Mouse (Mus musculus): ENCODE measurements around the gene B4galt2. TPM values are rescaled to one million over a fixed set of nuclear protein-coding genes. Genes with fewer than 3 reads are reported as not detected.

Gene B4galt2
- total RNA-seq (2014; rRNA removed), result 238 and 337 TPM in 2 replicates
- polyA plus RNA-seq (2015; fragmentation: Nextera tagmentation; extraction: Ambion mirVana), result 86.8 and 92.9 TPM in 2 replicates

DNA sequence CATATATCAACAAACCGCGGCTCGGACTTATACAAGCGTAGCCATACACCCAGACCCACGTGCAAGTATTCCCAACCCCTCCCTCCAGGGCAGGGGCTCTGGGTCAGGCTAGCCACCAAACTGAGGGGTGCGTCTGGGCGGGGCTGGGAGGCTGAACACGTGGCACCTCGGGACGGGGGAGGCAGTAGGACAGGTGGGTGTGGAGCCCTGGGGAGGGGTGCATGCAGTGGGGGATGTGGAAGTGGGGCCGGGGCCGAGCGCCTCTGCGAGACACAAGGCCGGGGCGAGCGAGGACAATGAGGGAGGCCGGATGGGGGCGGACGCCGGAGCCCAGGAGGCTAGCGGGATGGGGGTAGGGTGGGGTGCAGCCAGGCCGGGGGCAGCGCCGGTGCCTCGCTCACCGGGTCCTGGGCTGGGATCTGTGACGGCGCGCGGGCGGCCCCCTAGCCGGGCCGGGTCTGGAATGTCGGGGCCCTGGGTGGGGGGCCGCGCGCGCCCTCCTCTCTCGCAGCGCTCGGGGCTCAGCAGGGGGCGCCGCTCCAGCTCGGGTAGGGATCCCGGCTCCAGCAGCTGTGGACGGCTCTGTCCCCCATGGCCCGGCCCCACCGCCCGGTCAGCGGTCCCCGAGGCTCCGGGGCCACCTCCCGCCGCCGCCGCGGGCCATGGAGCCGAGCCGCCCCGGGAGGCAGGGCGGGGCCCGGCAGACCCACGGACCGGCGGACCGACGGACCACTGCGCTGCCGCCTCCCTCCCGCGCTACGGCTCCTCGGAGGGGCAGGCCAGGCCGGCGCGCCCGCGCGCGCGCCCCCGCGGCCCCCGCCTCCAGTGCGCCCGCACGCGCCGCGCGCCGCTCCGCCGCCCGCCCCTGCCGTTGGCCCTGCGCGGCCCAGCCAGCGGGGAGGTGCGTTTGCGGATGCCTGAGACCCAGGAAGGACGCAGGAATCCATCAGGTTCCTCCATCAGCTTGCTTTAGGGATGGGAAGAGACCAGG lies at the start of gene B4galt2:
TSS of gene B4galt2 (minus strand) at position 787 of the 991 bp plus-strand sequence.
- peak; percentile 37 for TF ChIP-seq CTCF (IDR thresholded peaks at IDR 0.05)
- Histone ChIP-seq H3K27ac (ENCODE audit: low read depth, low read length) (peak within 1 kb of the TSS; percentile 80), H3K9me3 (ENCODE audit: low read length) (no peaks in the 10 kb centered on the region), H3K4me2 (ENCODE audit: low read depth, low read length, poor library complexity, severe bottlenecking) (peak within 1 kb of the TSS; percentile 94), H3K4me3 (ENCODE audit: low read depth, low read length) (peak within 1 kb of the TSS; percentile 64), H3K27me3 (ENCODE audit: insufficient read depth, low read length) (no peaks in the 10 kb centered on the region), H3K4me1 (ENCODE audit: insufficient read depth, low read length) (peaks cover 19% of the 10 kb centered on the region), H3K36me3 (ENCODE audit: insufficient read depth, low read length) (peaks cover 33% of the 10 kb centered on the region), H3K9ac (replicated peaks; ENCODE audit: low read length, poor library complexity, severe bottlenecking) (peak within 1 kb of the TSS; percentile 79)
- WGBS, result 1% methylated on average over 63 of the region's 103 CpGs
- peak; percentile 71 for DNase-seq (ENCODE audit: low spot score)
- peak; percentile 31 for ATAC-seq (ENCODE audit: low FRiP score)

DNA sequence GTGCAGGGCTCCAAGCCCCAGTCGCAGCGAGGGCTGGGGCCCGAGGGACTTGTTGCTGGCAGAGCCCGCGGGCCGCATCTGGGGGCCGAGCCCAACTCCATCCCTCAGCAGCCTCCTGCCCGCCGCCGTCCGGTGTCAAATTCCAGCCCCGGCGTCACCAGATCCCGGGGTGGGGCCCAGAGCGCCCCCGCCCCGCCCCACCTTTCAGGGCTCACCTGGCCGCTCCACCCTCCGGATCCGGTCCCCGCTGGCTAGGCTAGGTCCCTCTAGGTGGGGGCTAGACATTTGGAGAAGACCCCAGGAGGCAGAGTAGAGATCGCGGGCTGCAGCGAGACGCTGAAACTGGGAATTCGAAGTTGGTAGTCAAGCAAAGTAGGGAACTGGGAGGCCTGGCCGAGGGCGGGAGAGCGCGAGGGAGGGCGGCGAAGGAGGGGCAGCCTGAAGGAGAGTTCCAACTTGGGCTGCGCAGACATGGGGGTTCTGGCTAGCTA lies 46.1 kb upstream of the B4galt2 start, which contains the start of gene Artn:
TSS of gene Artn (minus strand) at position 373 of the 491 bp plus-strand sequence.
- H3K9me3 ChIP-seq (ENCODE audit: low read length), result no peaks in the 10 kb centered on the region
- peak within 1 kb of the TSS; percentile 17 for H3K4me3 ChIP-seq (ENCODE audit: low read depth, low read length)
- peak within 1 kb of the TSS; percentile 41 for H3K4me2 ChIP-seq (ENCODE audit: low read depth, low read length, poor library complexity, severe bottlenecking)
- DNase-seq (ENCODE audit: low spot score) (no peak), ATAC-seq (ENCODE audit: low FRiP score) (no peak)
- peaks cover 12% of the 10 kb centered on the region; the same call in 1 of the 2 replicates for H3K36me3 ChIP-seq (ENCODE audit: insufficient read depth, low read length)
- WGBS, result 1% methylated on average over 32 of the region's 33 CpGs
- no peak within 1 kb of the TSS for H3K27ac ChIP-seq (ENCODE audit: low read depth, low read length)
- no peak for TF ChIP-seq CTCF (IDR thresholded peaks at IDR 0.05)
- peaks cover 17% of the 10 kb centered on the region for H3K27me3 ChIP-seq (ENCODE audit: insufficient read depth, low read length)
- peaks cover 5% of the 10 kb centered on the region; the same call in 1 of the 2 replicates for H3K4me1 ChIP-seq (ENCODE audit: insufficient read depth, low read length)
- 0 out of 2 replicates have a peak within 1 kb of the TSS, but pooled peaks have one; percentile 1 for H3K9ac ChIP-seq (replicated peaks; ENCODE audit: low read length, poor library complexity, severe bottlenecking)

DNA sequence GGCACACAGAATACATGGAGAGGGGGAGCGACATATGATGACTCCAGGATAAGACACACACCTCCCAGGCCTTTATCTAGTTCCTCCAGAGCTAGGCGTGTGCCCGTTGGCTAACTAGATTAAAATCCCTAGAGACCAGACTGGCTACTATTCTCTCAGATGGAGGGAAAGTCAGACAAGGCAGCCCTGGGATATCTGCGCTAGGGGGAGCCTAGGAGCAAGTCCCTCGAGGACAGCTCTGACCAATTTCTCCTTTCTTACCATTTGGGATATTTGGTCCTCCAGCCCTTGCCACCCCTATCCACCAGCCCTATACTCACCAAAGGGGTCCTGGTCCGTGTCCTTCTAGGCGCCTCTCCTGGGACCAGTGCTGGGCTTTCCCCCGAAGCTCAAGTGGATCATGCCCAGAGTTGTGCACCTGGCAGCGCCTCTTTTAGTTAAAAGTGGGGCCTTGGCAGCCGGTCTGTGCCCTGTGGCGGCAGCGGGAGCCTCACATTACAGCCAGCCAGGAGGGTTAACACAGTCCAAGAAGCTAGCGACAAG lies 45.5 kb upstream of the B4galt2 start:
- ATAC-seq (ENCODE audit: low FRiP score), result no peak; the same call in 1 of the 2 replicates
- Histone ChIP-seq H3K27me3 (ENCODE audit: insufficient read depth, low read length) (peaks cover 17% of the 10 kb centered on the region), H3K4me2 (ENCODE audit: low read depth, low read length, poor library complexity, severe bottlenecking) (peak overlapping the region; percentile 41), H3K9me3 (ENCODE audit: low read length) (no peaks in the 10 kb centered on the region), H3K4me1 (ENCODE audit: insufficient read depth, low read length) (peaks cover 5% of the 10 kb centered on the region; the same call in 1 of the 2 replicates), H3K9ac (replicated peaks; ENCODE audit: low read length, poor library complexity, severe bottlenecking) (no peak overlapping the region), H3K27ac (ENCODE audit: low read depth, low read length) (no peak overlapping the region), H3K36me3 (ENCODE audit: insufficient read depth, low read length) (peaks cover 12% of the 10 kb centered on the region; the same call in 1 of the 2 replicates), H3K4me3 (ENCODE audit: low read depth, low read length) (no peak overlapping the region)
- DNase-seq (ENCODE audit: low spot score), result peak; percentile 49
- 3% methylated on average over 13 of the region's 13 CpGs for WGBS
- TF ChIP-seq CTCF (IDR thresholded peaks at IDR 0.05), result peak; percentile 57

DNA sequence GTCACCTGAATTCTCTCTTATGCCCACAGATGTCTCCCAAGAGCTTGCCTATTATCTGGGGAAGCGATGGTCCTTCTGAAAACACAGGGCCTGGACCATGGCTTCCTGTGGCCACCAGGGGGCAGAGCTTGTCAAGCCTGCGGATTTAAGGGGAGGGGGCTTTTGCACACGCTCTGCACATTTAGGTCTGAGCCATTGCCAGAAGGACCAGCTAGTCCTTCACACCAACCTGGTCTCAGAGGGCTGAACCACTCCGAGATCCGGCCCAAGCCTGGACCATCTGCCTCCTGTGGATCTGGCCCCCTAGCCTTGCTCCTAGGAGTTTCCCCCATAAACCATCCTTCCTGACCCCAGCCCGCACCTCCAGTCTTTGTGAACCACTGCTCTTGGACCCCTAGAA lies 44.9 kb upstream of the B4galt2 start:
- DNase-seq (ENCODE audit: low spot score) (peak; percentile 89), ATAC-seq (ENCODE audit: low FRiP score) (peak; percentile 47)
- 13% methylated on average over 6 of the region's 6 CpGs for whole genome bisulfite sequencing
- peak; percentile 95 for TF ChIP-seq CTCF (IDR thresholded peaks at IDR 0.05)
- no peak overlapping the region for H3K27ac ChIP-seq (ENCODE audit: low read depth, low read length)
- no peaks in the 10 kb centered on the region for H3K9me3 ChIP-seq (ENCODE audit: low read length)
- H3K4me2 ChIP-seq (ENCODE audit: low read depth, low read length, poor library complexity, severe bottlenecking), result no peak overlapping the region
- peaks cover 12% of the 10 kb centered on the region; the same call in 1 of the 2 replicates for H3K36me3 ChIP-seq (ENCODE audit: insufficient read depth, low read length)
- peaks cover 5% of the 10 kb centered on the region; the same call in 1 of the 2 replicates for H3K4me1 ChIP-seq (ENCODE audit: insufficient read depth, low read length)
- no peak overlapping the region for H3K4me3 ChIP-seq (ENCODE audit: low read depth, low read length)
- H3K27me3 ChIP-seq (ENCODE audit: insufficient read depth, low read length), result peaks cover 17% of the 10 kb centered on the region
- no peak overlapping the region for H3K9ac ChIP-seq (replicated peaks; ENCODE audit: low read length, poor library complexity, severe bottlenecking)

DNA sequence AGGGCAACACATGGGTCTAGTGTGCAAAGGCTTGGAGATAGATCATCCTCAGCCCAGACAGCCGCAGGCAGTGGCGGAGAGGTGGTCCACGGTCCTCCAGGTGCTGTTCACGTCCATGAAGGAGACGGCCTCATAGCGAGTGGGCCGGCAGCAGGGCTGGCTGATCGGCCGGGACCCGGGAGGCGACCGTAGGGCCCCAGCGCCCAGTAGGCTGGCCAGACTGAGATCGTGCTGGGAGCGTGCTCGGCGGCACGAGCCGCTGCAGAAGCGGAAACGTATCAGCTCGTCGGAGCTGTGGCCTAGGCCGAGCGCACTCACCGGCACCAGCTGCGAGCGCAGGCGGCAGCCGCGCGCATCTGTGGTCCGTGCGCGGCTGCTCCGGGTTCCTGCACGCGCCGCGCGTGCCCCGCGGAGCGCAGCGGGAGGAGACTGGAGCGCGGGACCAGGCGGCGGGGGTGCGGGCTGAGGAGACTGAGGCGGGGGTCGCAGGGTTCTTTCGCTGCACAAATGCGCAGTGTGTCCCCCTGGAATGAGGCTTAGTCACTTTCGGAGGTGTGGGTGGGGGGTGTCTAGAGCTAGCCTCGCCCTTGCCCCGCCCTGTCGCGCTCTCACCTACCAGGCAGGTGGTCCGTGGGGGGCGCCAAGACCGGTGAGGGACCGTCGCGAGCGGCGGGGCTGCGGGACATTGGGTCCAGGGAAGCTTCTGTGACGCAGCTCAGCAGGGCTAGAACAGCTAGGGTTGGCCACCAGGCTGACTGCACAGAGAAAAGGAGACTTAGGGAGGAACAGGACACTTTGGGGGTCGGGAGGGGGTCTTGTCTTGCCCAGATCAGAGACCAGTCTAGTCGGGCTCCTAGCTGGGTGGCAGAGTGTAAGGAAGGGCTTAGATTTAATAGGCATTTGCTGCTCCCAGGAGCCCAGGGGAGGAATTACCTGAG lies 43.5 kb upstream of the B4galt2 start:
- TF ChIP-seq CTCF (IDR thresholded peaks at IDR 0.05), result no peak
- WGBS, result 1% methylated on average over 70 of the region's 71 CpGs
- no peak overlapping the region for H3K27ac ChIP-seq (ENCODE audit: low read depth, low read length)
- ATAC-seq (ENCODE audit: low FRiP score) (peak; percentile 75), DNase-seq (ENCODE audit: low spot score) (peak; percentile 73)
- peak overlapping the region; percentile 96 for H3K4me2 ChIP-seq (ENCODE audit: low read depth, low read length, poor library complexity, severe bottlenecking)
- H3K4me1 ChIP-seq (ENCODE audit: insufficient read depth, low read length), result peaks cover 5% of the 10 kb centered on the region; the same call in 1 of the 2 replicates
- H3K27me3 ChIP-seq (ENCODE audit: insufficient read depth, low read length), result peaks cover 17% of the 10 kb centered on the region
- peak overlapping the region; percentile 51 for H3K4me3 ChIP-seq (ENCODE audit: low read depth, low read length)
- H3K36me3 ChIP-seq (ENCODE audit: insufficient read depth, low read length), result 0 out of 2 replicates have a peak, but pooled peaks cover 2% of the 10 kb centered on the region
- H3K9ac ChIP-seq (replicated peaks; ENCODE audit: low read length, poor library complexity, severe bottlenecking), result peak overlapping the region; percentile 61
- no peaks in the 10 kb centered on the region for H3K9me3 ChIP-seq (ENCODE audit: low read length)

Measured in midbrain, postnatal 0 days (tissue).